Mouse (Mus musculus): ENCODE results near the gene Atg13.

DNA sequence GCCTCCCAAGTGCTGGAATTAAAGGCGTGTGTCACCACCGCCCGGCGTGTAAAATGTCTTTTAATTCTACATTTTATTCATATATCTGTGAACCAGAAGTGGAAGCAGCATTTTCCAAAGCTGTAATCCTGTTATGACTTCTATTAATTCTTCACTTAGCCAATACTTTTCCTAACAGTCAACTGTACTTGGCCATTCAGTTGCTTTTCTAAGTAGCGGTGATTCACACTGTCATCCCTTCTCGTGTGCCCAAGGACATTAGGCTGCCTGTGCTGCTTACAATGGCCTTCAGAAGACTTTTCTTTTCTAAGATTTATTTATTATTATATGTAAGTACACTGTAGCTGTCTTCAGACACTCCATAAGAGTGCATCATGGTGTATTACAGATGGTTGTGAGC, 2.0 kb downstream of the Atg13 start:
- TF ChIP-seq GATA1 (IDR thresholded peaks at IDR 0.05; ENCODE audit: borderline replicate concordance, low read length): no peak
- TF ChIP-seq FLI1 (IDR thresholded peaks at IDR 0.05; ENCODE audit: low read length): no peak
